Mouse (Mus musculus): ENCODE measurements at regions not wholly inside any gene's neighbourhood (a gene's known extent, or its start where the extent isn't known, plus 50 kb on each side); places are given as distances from the start of the nearest gene placed in this dataset.

- Histone ChIP-seq H3K79me2 (replicated peaks; ENCODE audit: control insufficient read depth, extremely low read depth, insufficient read depth, poor library complexity, severe bottlenecking) (no peaks in the 10 kb centered on the region), H3K9me3 (replicated peaks; ENCODE audit: low read length) (peaks cover 89% of the 10 kb centered on the region), H3K27me3 (replicated peaks) (no peaks in the 10 kb centered on the region), H3K4me3 (replicated peaks in 1 of 3; ENCODE audit: low read depth in 2 of 3, low read length in 2 of 3, poor library complexity in 1 of 3) (no peak overlapping the region), H3K4me1 (ENCODE audit: control insufficient read depth in 1 of 2, insufficient read depth in 2 of 2) (no peaks in the 10 kb centered on the region), H3K9ac (ENCODE audit: insufficient read depth, low read depth) (no peak overlapping the region), H3K36me3 (replicated peaks in 1 of 2; ENCODE audit: control insufficient read depth in 1 of 2, insufficient read depth in 1 of 2, low read length in 1 of 2) (no peaks in the 10 kb centered on the region), H3K4me2 (ENCODE audit: insufficient read depth, low read depth, poor library complexity, severe bottlenecking) (no peak overlapping the region), H3K27ac (ENCODE audit: insufficient read depth, low read depth) (no peak overlapping the region)
- in situ Hi-C loops (cut with MboI; ENCODE audit: low pct_ligation_motif_present, low pct_unique_long_range_greater_than_20kb, low sequenced_read_pairs) = no loop called here
- no peak for TF ChIP-seq USF1 (IDR thresholded peaks at IDR 0.05; ENCODE audit: low read depth, low read length)
- no peak for TF ChIP-seq IRF4 (IDR thresholded peaks at IDR 0.05; ENCODE audit: low read depth, low read length)
- TF ChIP-seq CHD1 (IDR thresholded peaks at IDR 0.05; ENCODE audit: low read depth, low read length) = no peak
- no peak for TF ChIP-seq MXI1 (IDR thresholded peaks at IDR 0.05; ENCODE audit: low read depth, low read length)
- TF ChIP-seq ZNF384 (IDR thresholded peaks at IDR 0.05; ENCODE audit: low read depth, low read length) = no peak
- dilution Hi-C loops (cut with MboI; ENCODE audit: extremely low pct_ligation_motif_present, extremely low pct_unique_long_range_greater_than_20kb, low sequenced_read_pairs) = no loop called here
- DNase-seq (ENCODE audit: extremely low read depth) = no peak
Observed at GRCm38 (mm10) chr4:84015552-84016169, 490.3 kb downstream of the Ccdc171 start.

- Histone ChIP-seq H3K79me2 (replicated peaks; ENCODE audit: control insufficient read depth, extremely low read depth, insufficient read depth, poor library complexity, severe bottlenecking) (no peaks in the 10 kb centered on the region), H3K9me3 (replicated peaks; ENCODE audit: low read length) (peaks cover 87% of the 10 kb centered on the region), H3K9ac (ENCODE audit: insufficient read depth, low read depth) (no peak overlapping the region), H3K36me3 (replicated peaks in 1 of 2; ENCODE audit: control insufficient read depth in 1 of 2, insufficient read depth in 1 of 2, low read length in 1 of 2) (no peaks in the 10 kb centered on the region), H3K4me3 (replicated peaks in 1 of 3; ENCODE audit: low read depth in 2 of 3, low read length in 2 of 3, poor library complexity in 1 of 3) (no peak overlapping the region), H3K4me2 (ENCODE audit: insufficient read depth, low read depth, poor library complexity, severe bottlenecking) (no peak overlapping the region), H3K27ac (ENCODE audit: insufficient read depth, low read depth) (no peak overlapping the region), H3K4me1 (ENCODE audit: control insufficient read depth in 1 of 2, insufficient read depth in 2 of 2) (no peaks in the 10 kb centered on the region), H3K27me3 (replicated peaks) (no peaks in the 10 kb centered on the region)
- no peak for TF ChIP-seq POLR2A (IDR thresholded peaks at IDR 0.05; ENCODE audit: low read depth, low read length)
- TF ChIP-seq ZNF384 (IDR thresholded peaks at IDR 0.05; ENCODE audit: low read depth, low read length) = no peak
- no peak for TF ChIP-seq POLR2AphosphoS2 (IDR thresholded peaks at IDR 0.05; ENCODE audit: low read depth, low read length)
- no peak for TF ChIP-seq CHD2 (IDR thresholded peaks at IDR 0.05; ENCODE audit: low read length)
- TF ChIP-seq KAT2A (IDR thresholded peaks at IDR 0.05; ENCODE audit: insufficient replicate concordance, low read length) = no peak
- no peak for TF ChIP-seq BHLHE40 (IDR thresholded peaks at IDR 0.05; ENCODE audit: low read depth, low read length)
- TF ChIP-seq ELF1 (IDR thresholded peaks at IDR 0.05; ENCODE audit: low read depth, low read length) = no peak
- TF ChIP-seq MYC (IDR thresholded peaks at IDR 0.05; ENCODE audit: low read depth, low read length) = no peak
- TF ChIP-seq IRF4 (IDR thresholded peaks at IDR 0.05; ENCODE audit: low read depth, low read length) = no peak
- no peak for TF ChIP-seq E2F4 (IDR thresholded peaks at IDR 0.05; ENCODE audit: insufficient replicate concordance, low read depth, low read length)
- no peak for TF ChIP-seq JUN (IDR thresholded peaks at IDR 0.05; ENCODE audit: insufficient read depth, low read depth, low read length)
- TF ChIP-seq ETS1 (conservative IDR thresholded peaks at IDR 0.05; ENCODE audit: low read depth, low read length) = no peak
- TF ChIP-seq CHD1 (IDR thresholded peaks at IDR 0.05; ENCODE audit: low read depth, low read length) = no peak
- TF ChIP-seq USF1 (IDR thresholded peaks at IDR 0.05; ENCODE audit: low read depth, low read length) = no peak
- no peak for TF ChIP-seq TCF12 (IDR thresholded peaks at IDR 0.05; ENCODE audit: low read depth, low read length)
- TF ChIP-seq UBTF (IDR thresholded peaks at IDR 0.05; ENCODE audit: low read depth, low read length) = no peak
- TF ChIP-seq MXI1 (IDR thresholded peaks at IDR 0.05; ENCODE audit: low read depth, low read length) = no peak
- dilution Hi-C loops (cut with MboI; ENCODE audit: extremely low pct_ligation_motif_present, extremely low pct_unique_long_range_greater_than_20kb, low sequenced_read_pairs) (no loop called here), in situ Hi-C loops (cut with MboI; ENCODE audit: low pct_ligation_motif_present, low pct_unique_long_range_greater_than_20kb, low sequenced_read_pairs) (no loop called here)
- no peak for DNase-seq (ENCODE audit: extremely low read depth)
Observed at GRCm38 (mm10) chr4:84018135-84018534, 492.8 kb downstream of the Ccdc171 start.
